Mouse (Mus musculus) MEL (cell line): Measurements from ENCODE around the gene Tgm2.

ENCODE experiments used
- CTCF ChIP-seq, 3 experiments: IDR thresholded peaks in 2 of 3; conservative IDR thresholded peaks in 1 of 3; 2 replicates each; pipeline ENCODE4 v1.5.1; 2011 to 2012; ENCODE audit warnings: low read length in 3 of 3, low read depth in 2 of 3, mild to moderate bottlenecking in 2 of 3, improper control_type of control experiment in 1 of 3, inconsistent platforms in 1 of 3, mixed read lengths in 1 of 3, moderate library complexity in 1 of 3; ENCODE audit not compliant: control insufficient read depth in 1 of 3, insufficient read depth in 1 of 3, poor library complexity in 1 of 3, severe bottlenecking in 1 of 3
- KAT2A ChIP-seq: conservative IDR thresholded peaks from 2 replicates; pipeline ENCODE4 v1.6.1; 2012; ENCODE audit warnings: low read depth, low read length, improper control_type of control experiment, inconsistent platforms
- POLR2A ChIP-seq, 2 experiments: IDR thresholded peaks; 2 replicates each; pipeline ENCODE4 v1.6.1; 2011 to 2012; ENCODE audit warnings: low read length in 2 of 2, mild to moderate bottlenecking in 2 of 2, control low read depth in 1 of 2, improper control_type of control experiment in 1 of 2, low read depth in 1 of 2, moderate library complexity in 1 of 2; ENCODE audit not compliant: control insufficient read depth in 1 of 2, insufficient read depth in 1 of 2, poor library complexity in 1 of 2

- TF ChIP-seq POLR2A (IDR thresholded peaks at IDR 0.05; ENCODE audit: control insufficient read depth in 1 of 2, insufficient read depth in 1 of 2, low read depth in 1 of 2, low read length in 2 of 2, poor library complexity in 1 of 2) (no peak), CTCF (IDR thresholded peaks at IDR 0.05 in 2 of 3, conservative IDR thresholded peaks at IDR 0.05 in 1 of 3; ENCODE audit: control insufficient read depth in 1 of 3, insufficient read depth in 1 of 3, low read depth in 2 of 3, low read length in 3 of 3, poor library complexity in 1 of 3, severe bottlenecking in 1 of 3) (no peak), KAT2A (no peak)
Measured at GRCm38 (mm10) chr2:158183266-158183665, 37.0 kb upstream of the Tgm2 start.
